Mouse (Mus musculus): ENCODE measurements at regions not wholly inside any gene's neighbourhood (a gene's known extent, or its start where the extent isn't known, plus 50 kb on each side); places are given as distances from the start of the nearest gene placed in this dataset.

GRCm38 (mm10) chr9:82728652-82729051 is 100.7 kb upstream of the Irak1bp1 start:
- no peak for TF ChIP-seq CTCF (IDR thresholded peaks at IDR 0.05; ENCODE audit: borderline replicate concordance, insufficient read depth, low read depth, low read length)
- TF ChIP-seq POLR2A (IDR thresholded peaks at IDR 0.05; ENCODE audit: borderline replicate concordance, insufficient read depth, low read length): no peak

Data from cerebellum, adult 2 months (tissue).